Mouse (Mus musculus) hindbrain, embryonic 15.5 days (tissue): ENCODE measurements around the gene Efcab12. TPM values are rescaled to one million over a fixed set of nuclear protein-coding genes. Genes with fewer than 3 reads are reported as not detected.

ENCODE experiments used
- ATAC-seq: fragments of 200-750 bp; cut with Nextera tagmentation; 2 replicates; pipeline ENCODE4 v1.8.0; 2017; ENCODE audit warnings: low read depth, moderate number of reproducible peaks, moderate TSS enrichment; ENCODE audit not compliant: low FRiP score
- H3K27ac ChIP-seq: fragments of 300-500 bp; sonication (generic); replicated peaks from 2 replicates; pipeline ENCODE4 v1.5.1; 2015; ENCODE audit warnings: mild to moderate bottlenecking, inconsistent platforms
- H3K27me3 ChIP-seq: fragments of 300-500 bp; sonication (generic); 2 replicates; pipeline ENCODE4 v1.6.1; 2015; ENCODE audit warnings: control low read depth, inconsistent platforms
- H3K36me3 ChIP-seq: fragments of 300-500 bp; sonication (generic); 2 replicates; pipeline ENCODE4 v1.6.1; 2015; ENCODE audit warnings: control low read depth, inconsistent platforms
- H3K4me1 ChIP-seq: fragments of 300-500 bp; sonication (generic); replicated peaks from 2 replicates; pipeline ENCODE4 v1.6.1; 2015; ENCODE audit warnings: control low read depth, inconsistent platforms
- H3K4me2 ChIP-seq: fragments of 300-500 bp; sonication (generic); 2 replicates; pipeline ENCODE4 v1.6.1; 2015; ENCODE audit warnings: moderate library complexity, mild to moderate bottlenecking, inconsistent platforms
- H3K4me3 ChIP-seq: fragments of 300-500 bp; sonication (generic); 2 replicates; pipeline ENCODE4 v1.5.1; 2015; ENCODE audit warnings: mild to moderate bottlenecking, inconsistent platforms
- H3K9ac ChIP-seq: fragments of 300-500 bp; sonication (generic); 2 replicates; pipeline ENCODE4 v1.6.1; 2015; ENCODE audit warnings: inconsistent platforms
- H3K9me3 ChIP-seq: fragments of 300-500 bp; sonication (generic); 2 replicates; pipeline ENCODE4 v1.6.1; 2016; ENCODE audit warnings: control low read depth, inconsistent platforms
- WGBS: fragments of 180-500 bp; shearing (Covaris S2); methylation state at CpG from one replicate; pipeline ENCODE4 v1.1.7; 2015; 5-methylcytosine and 5-hydroxymethylcytosine counted together
- polyA plus RNA-seq: library from polyadenylated mRNA; unstranded; fragments of >200 nt; fragmentation: Nextera tagmentation; extraction: Ambion mirVana; gene quantifications from 2 replicates; pipeline ENCODE4 v1.2.1, GENCODE M21; 2015

Efcab12 gene
- polyA plus RNA-seq, 1 experiment from 2014 or later, result 2.9 TPM

DNA sequence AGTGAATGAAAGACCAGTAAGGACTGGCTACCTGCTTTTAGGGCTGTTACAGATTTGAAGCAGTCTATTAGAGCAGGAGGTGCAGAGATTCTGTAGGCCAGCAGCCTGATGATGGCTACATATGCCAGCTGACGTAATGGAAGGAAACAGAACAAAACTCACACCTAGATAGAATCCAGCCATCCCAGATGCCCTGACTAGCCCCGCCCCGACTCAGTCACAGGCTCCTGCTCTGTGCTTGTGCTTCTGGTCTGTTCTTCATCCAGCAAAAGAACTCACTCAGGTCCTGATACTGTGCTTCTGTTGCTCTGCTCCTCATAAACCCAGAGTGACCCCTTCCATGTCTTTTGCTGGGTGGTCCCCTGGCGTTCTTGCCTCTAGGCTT, 18.1 kb upstream of the Efcab12 start:
- Histone ChIP-seq H3K27me3 (no peaks in the 10 kb centered on the region), H3K9ac (no peak overlapping the region), H3K4me1 (peaks cover 18% of the 10 kb centered on the region), H3K36me3 (no peaks in the 10 kb centered on the region), H3K4me3 (no peak overlapping the region), H3K9me3 (no peaks in the 10 kb centered on the region), H3K4me2 (no peak overlapping the region), H3K27ac (no peak overlapping the region)
- WGBS, result 79% methylated on average over 4 of the region's 4 CpGs
- ATAC-seq, result no peak

GRCm38 (mm10) chr6:115855733-115856360, 17.6 kb upstream of the Efcab12 start:
- no peaks in the 10 kb centered on the region for H3K27me3 ChIP-seq
- WGBS, result 82% methylated on average over 3 of the region's 3 CpGs

GRCm38 (mm10) chr6:115854432-115854831, 16.2 kb upstream of the Efcab12 start:
- Histone ChIP-seq H3K4me1 (peaks cover 18% of the 10 kb centered on the region), H3K9me3 (no peaks in the 10 kb centered on the region), H3K4me3 (no peak overlapping the region), H3K4me2 (no peak overlapping the region), H3K27me3 (no peaks in the 10 kb centered on the region), H3K27ac (no peak overlapping the region), H3K9ac (no peak overlapping the region), H3K36me3 (no peaks in the 10 kb centered on the region)
- ATAC-seq, result no peak
- 70% methylated on average over 2 of the region's 2 CpGs for WGBS

More at GRCm38 (mm10) chr6:115855733-115856360, 17.6 kb upstream of the Efcab12 start:
- no peak overlapping the region for H3K27ac ChIP-seq
- H3K9me3 ChIP-seq, result no peaks in the 10 kb centered on the region
- H3K4me3 ChIP-seq, result no peak overlapping the region
- no peak overlapping the region for H3K9ac ChIP-seq
- H3K4me1 ChIP-seq, result peaks cover 18% of the 10 kb centered on the region
- no peaks in the 10 kb centered on the region for H3K36me3 ChIP-seq
- no peak overlapping the region for H3K4me2 ChIP-seq
- no peak for ATAC-seq

GRCm38 (mm10) chr6:115853985-115854384, 15.8 kb upstream of the Efcab12 start:
- Histone ChIP-seq H3K4me3 (peak overlapping the region; percentile 80), H3K4me2 (peak overlapping the region; percentile 93), H3K27me3 (no peaks in the 10 kb centered on the region), H3K36me3 (no peaks in the 10 kb centered on the region), H3K27ac (peak overlapping the region; percentile 84), H3K9me3 (no peaks in the 10 kb centered on the region), H3K9ac (peak overlapping the region; percentile 58), H3K4me1 (peaks cover 18% of the 10 kb centered on the region)
- WGBS, result 46% methylated on average over 7 of the region's 7 CpGs
- ATAC-seq, result no peak

- under 1% methylated on average over 51 of the region's 51 CpGs for WGBS
- peak; percentile 98 for ATAC-seq
These were observed 15.0 kb upstream of the Efcab12 start, which contains the start of the genes Mbd4 and Ift122 for GRCm38 (mm10) chr6:115853091-115853813. TSS of gene Mbd4 (minus strand) at chr6:115853371. TSS of gene Ift122 (plus strand) at chr6:115853470.

GRCm38 (mm10) chr6:115852446-115853090, 14.4 kb upstream of the Efcab12 start:
- 6% methylated on average over 20 of the region's 20 CpGs for WGBS

More at GRCm38 (mm10) chr6:115853091-115853813, 15.0 kb upstream of the Efcab12 start, which contains the start of the genes Mbd4 and Ift122:
- H3K4me1 ChIP-seq, result peaks cover 18% of the 10 kb centered on the region
- H3K9ac ChIP-seq, result peak within 1 kb of the TSS; percentile 63
- peak within 1 kb of the TSS; percentile 93 for H3K4me2 ChIP-seq
- no peaks in the 10 kb centered on the region for H3K36me3 ChIP-seq
- H3K4me3 ChIP-seq, result peak within 1 kb of the TSS; percentile 80
- no peaks in the 10 kb centered on the region for H3K27me3 ChIP-seq
- H3K27ac ChIP-seq, result peak within 1 kb of the TSS; percentile 84
- H3K9me3 ChIP-seq, result no peaks in the 10 kb centered on the region

DNA sequence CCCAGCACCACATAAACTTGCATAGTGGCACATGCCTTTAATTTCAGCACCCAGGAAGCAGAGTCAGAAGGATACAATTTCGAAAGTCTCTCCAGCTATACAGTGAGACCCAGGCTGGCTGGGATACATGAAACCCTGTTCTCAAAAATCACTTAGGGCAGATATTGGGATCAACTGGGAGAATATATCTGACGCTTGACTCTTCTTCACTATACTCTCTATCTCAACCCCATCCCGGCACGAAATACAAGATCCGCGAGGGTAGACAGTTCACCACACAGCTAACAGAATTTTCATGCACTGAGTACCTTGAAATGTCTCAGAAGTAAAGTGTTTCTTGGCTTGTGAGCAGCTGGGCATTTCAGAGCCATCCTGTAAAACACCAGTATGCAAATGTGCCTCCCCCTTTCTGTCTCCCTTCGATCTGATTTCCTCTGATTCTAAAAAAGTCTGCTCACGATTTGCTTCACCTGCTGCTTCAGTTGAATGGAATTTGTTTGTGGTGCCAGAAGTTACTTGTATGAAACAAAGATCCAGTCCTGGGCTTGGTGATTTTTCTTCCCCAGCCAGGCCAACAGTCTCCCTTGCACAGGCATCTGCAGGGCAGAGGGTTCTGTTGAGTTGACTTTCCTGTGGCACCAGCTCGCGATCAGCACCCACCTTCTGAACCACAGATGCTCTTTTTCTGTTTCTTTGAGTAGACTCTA, 10.5 kb upstream of the Efcab12 start:
- no peak overlapping the region for H3K4me3 ChIP-seq
- H3K9ac ChIP-seq, result no peak overlapping the region
- no peaks in the 10 kb centered on the region for H3K27me3 ChIP-seq
- no peaks in the 10 kb centered on the region for H3K9me3 ChIP-seq
- H3K27ac ChIP-seq, result no peak overlapping the region
- no peak overlapping the region for H3K4me2 ChIP-seq
- no peak for ATAC-seq
- 90% methylated on average over 10 of the region's 10 CpGs for WGBS
- H3K36me3 ChIP-seq, result peaks cover 5% of the 10 kb centered on the region
- peaks cover 14% of the 10 kb centered on the region for H3K4me1 ChIP-seq

More at GRCm38 (mm10) chr6:115852446-115853090, 14.4 kb upstream of the Efcab12 start:
- Histone ChIP-seq H3K4me3 (peak overlapping the region; percentile 80), H3K9me3 (no peaks in the 10 kb centered on the region), H3K36me3 (no peaks in the 10 kb centered on the region), H3K4me1 (peaks cover 18% of the 10 kb centered on the region), H3K9ac (peak overlapping the region; percentile 63), H3K27ac (peak overlapping the region; percentile 84), H3K27me3 (no peaks in the 10 kb centered on the region), H3K4me2 (peak overlapping the region; percentile 93)
- ATAC-seq, result no peak

DNA sequence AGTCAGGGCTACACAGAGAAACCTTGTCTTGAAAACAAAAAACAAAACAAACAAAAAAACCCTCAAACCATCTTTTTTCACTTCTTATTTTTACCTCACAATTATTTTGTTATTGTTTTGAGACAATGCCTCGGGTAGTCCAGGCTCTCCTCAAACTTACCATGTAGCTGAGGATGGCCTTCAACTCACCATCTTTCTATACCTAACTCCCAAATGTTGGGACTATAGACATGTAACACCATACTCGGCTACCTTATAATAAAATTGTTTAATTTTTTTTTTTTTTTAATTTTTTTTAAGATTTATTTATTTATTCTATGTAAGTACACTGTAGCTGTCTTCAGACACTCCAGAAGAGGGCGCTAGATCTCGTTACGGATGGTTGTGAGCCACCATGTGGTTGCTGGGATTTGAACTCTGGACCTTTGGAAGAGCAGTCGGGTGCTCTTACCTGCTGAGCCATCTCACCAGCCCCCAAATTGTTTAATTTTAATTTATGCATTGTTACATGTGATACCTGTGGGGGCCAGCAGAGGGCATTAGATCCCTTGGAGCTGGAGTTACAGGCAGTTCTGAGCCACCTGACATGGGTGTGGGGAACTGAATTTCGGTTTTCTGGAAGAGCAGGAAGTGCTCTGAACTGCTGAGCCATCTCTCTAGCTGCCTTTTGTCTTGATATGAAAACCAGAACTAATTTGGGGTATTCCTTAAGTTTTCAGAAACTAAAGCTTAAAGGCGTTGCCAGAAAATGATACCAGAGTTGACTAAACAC, 8.6 kb upstream of the Efcab12 start:
- 39% methylated on average over 8 of the region's 8 CpGs for WGBS
- H3K4me3 ChIP-seq, result no peak overlapping the region
- no peak for ATAC-seq

DNA sequence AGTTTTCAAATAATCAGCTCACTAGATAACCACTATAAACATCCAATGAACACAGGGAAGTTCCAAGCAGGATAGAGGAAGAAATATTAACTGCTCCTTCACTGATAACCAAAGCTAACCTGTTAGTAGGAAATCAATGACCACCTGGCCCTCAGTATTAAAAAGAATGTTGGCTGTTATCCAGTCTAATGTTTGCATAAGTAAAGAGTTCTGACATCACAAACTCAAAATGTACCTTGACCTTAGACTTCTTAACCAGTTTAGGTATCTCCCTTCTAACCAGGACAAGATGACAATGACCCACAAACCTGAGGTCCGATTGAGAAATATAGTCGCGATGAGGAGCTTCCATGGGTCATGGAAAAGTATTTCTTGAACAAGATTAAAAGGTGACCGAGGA, 6.8 kb upstream of the Efcab12 start:
- H3K9ac ChIP-seq, result no peak overlapping the region
- no peak overlapping the region for H3K27ac ChIP-seq
- H3K27me3 ChIP-seq, result no peaks in the 10 kb centered on the region
- H3K4me1 ChIP-seq, result no peaks in the 10 kb centered on the region
- WGBS, result 93% methylated on average over 4 of the region's 4 CpGs
- H3K4me3 ChIP-seq, result no peak overlapping the region
- H3K9me3 ChIP-seq, result no peaks in the 10 kb centered on the region
- H3K36me3 ChIP-seq, result peaks cover 13% of the 10 kb centered on the region
- H3K4me2 ChIP-seq, result no peak overlapping the region
- no peak for ATAC-seq

More for the DNA sequence above, 8.6 kb upstream of the Efcab12 start:
- H3K27me3 ChIP-seq, result no peaks in the 10 kb centered on the region
- H3K27ac ChIP-seq, result 0 out of 2 replicates have a peak overlapping the region, but pooled peaks have one; percentile 3
- no peaks in the 10 kb centered on the region for H3K9me3 ChIP-seq
- H3K36me3 ChIP-seq, result peaks cover 13% of the 10 kb centered on the region
- H3K9ac ChIP-seq, result no peak overlapping the region
- peaks cover 2% of the 10 kb centered on the region; the same call in 1 of the 2 replicates for H3K4me1 ChIP-seq
- no peak overlapping the region for H3K4me2 ChIP-seq

DNA sequence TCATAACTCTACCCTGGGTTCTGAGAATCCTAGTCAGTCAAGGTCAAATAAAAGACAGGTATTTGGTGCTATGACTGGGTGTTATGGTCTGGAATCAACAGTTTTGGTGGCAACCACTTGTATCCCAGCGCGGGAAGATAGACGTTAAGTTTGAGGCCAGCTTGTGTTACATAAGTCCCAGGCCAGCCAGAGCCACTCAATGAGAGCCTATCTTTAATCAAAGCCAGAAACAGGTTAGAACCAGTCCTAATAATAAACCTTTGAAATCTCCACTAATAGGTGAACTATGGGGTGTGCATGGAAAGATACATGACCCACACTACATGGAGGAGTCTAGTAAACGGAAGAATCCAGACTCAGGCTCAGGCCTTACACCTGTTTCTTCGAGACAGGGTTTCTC, 533 bp upstream of the Efcab12 start:
- H3K27me3 ChIP-seq, result no peaks in the 10 kb centered on the region
- H3K36me3 ChIP-seq, result peaks cover 7% of the 10 kb centered on the region
- H3K4me1 ChIP-seq, result peaks cover 13% of the 10 kb centered on the region
- H3K4me3 ChIP-seq, result peak overlapping the region; percentile 36
- H3K9me3 ChIP-seq, result no peaks in the 10 kb centered on the region
- H3K9ac ChIP-seq, result no peak overlapping the region
- H3K27ac ChIP-seq, result no peak overlapping the region
- peak; percentile 37; the same call in 1 of the 2 replicates for ATAC-seq
- 69% methylated on average over 5 of the region's 5 CpGs for WGBS
- H3K4me2 ChIP-seq, result peak overlapping the region; percentile 65

GRCm38 (mm10) chr6:115833861-115834260, 4.4 kb downstream of the Efcab12 start:
- Histone ChIP-seq H3K36me3 (no peaks in the 10 kb centered on the region), H3K9me3 (no peaks in the 10 kb centered on the region), H3K27me3 (no peaks in the 10 kb centered on the region), H3K9ac (no peak overlapping the region), H3K4me1 (peaks cover 12% of the 10 kb centered on the region), H3K4me2 (no peak overlapping the region), H3K27ac (no peak overlapping the region), H3K4me3 (no peak overlapping the region)
- no peak for ATAC-seq
